18 mouse cellular contexts compared by ENCODE assay signal in genomic region chr16:52229446-52229845, GRCm38 (mm10).
"Had no signal": no experiment of that assay in that cellular context is flagged by ENCODE, and none has a peak within 500 bp of the region (broad histone marks: within the 10 kb centered on the region; RNA-seq: fewer than 3 reads in every experiment).

No protein-coding gene starts in this region.

- H3K9ac ChIP-seq: intestine, embryonic 15.5 days; kidney, embryonic 15.5 days; limb, embryonic 12.5 days; limb, embryonic 15.5 days; liver, embryonic 14.5 days; liver, postnatal 0 days had no signal

- H3K4me2 ChIP-seq: intestine, embryonic 15.5 days; kidney, embryonic 15.5 days; limb, embryonic 12.5 days; limb, embryonic 15.5 days; liver, embryonic 11.5 days; midbrain, embryonic 11.5 days had no signal

- H3K4me1 ChIP-seq: intestine, embryonic 15.5 days; kidney, embryonic 15.5 days; limb, embryonic 12.5 days; limb, embryonic 15.5 days had no signal

- H3K36me3 ChIP-seq: intestine, embryonic 15.5 days; kidney, embryonic 15.5 days; limb, embryonic 12.5 days; limb, embryonic 15.5 days had no signal

- H3K4me3 ChIP-seq: intestine, embryonic 15.5 days; kidney, embryonic 15.5 days; limb, embryonic 12.5 days; limb, embryonic 15.5 days had no signal

- ATAC-seq: intestine, embryonic 15.5 days; liver, postnatal 0 days had no signal

- H3K9me3 ChIP-seq: intestine, embryonic 15.5 days; kidney, embryonic 15.5 days; limb, embryonic 12.5 days; limb, embryonic 15.5 days had no signal

- H3K27ac ChIP-seq: intestine, embryonic 15.5 days; kidney, embryonic 15.5 days; limb, embryonic 12.5 days; limb, embryonic 15.5 days; liver, embryonic 14.5 days; stomach, postnatal 0 days had no signal

- DNase-seq: kidney, adult 11 months; kidney, adult 8-10 months; kidney, postnatal 10 days; kidney, postnatal 4 days; left cerebral cortex, postnatal 4 days; liver, postnatal 0 days; midbrain, embryonic 14.5 days; thymus, adult 2 months; thymus, postnatal 14 days; thymus, postnatal 4 days had no signal

- H3K27me3 ChIP-seq: intestine, embryonic 15.5 days; kidney, embryonic 15.5 days; limb, embryonic 12.5 days; limb, embryonic 15.5 days had no signal
